Mouse (Mus musculus) midbrain, embryonic 10.5 days (tissue): Measurements from ENCODE around the gene Irf1. TPM values are rescaled to one million over a fixed set of nuclear protein-coding genes. Genes with fewer than 3 reads are reported as not detected.

Experiments used
- microRNA-seq: library from miRNA; unstranded; fragments of <30 nt; microRNA quantifications from one replicate; pipeline ENCODE4, GENCODE M21; 2017
- polyA plus RNA-seq: library from polyadenylated mRNA; unstranded; fragments of >200 nt; fragmentation: Nextera tagmentation; extraction: Ambion mirVana; gene quantifications from 2 replicates; pipeline ENCODE4 v1.2.1, GENCODE M21; 2016

The Irf1 gene
- polyA plus RNA-seq, 1 experiment from 2014 or later = 3.8 TPM

Small RNA genes lying within 50 kb of the gene (microRNA-seq; reads per million reads assigned to microRNA genes)
- not detected for gene Mir7671

Other genes with a start within 250 kb of the Irf1 start
- gene Kif3a, start 202.6 kb upstream of the Irf1 start, polyA plus RNA-seq = 77.3 and 94.6 TPM in 2 replicates
- gene Il4, start 151.3 kb upstream of the Irf1 start, polyA plus RNA-seq = 1.0 and 1.3 TPM in 2 replicates
- not detected in 2 replicates for gene Il13, start 135.3 kb upstream of the Irf1 start, polyA plus RNA-seq
- 21.2 and 22.6 TPM in 2 replicates for gene Rad50, start 62.7 kb upstream of the Irf1 start, polyA plus RNA-seq
- not detected in 2 replicates for gene Il5, start 49.2 kb upstream of the Irf1 start, polyA plus RNA-seq
- not detected in 2 replicates for gene Gm17334, start 3.2 kb downstream of the Irf1 start, polyA plus RNA-seq
- gene Gm12216, start 89.2 kb downstream of the Irf1 start, polyA plus RNA-seq = 0.22 TPM in 1 of 2 replicates, not detected in the other
- 7.2 and 7.7 TPM in 2 replicates for gene Slc22a5, start 121.6 kb downstream of the Irf1 start, polyA plus RNA-seq
- 2.4 and 2.9 TPM in 2 replicates for gene Slc22a21, start 210.3 kb downstream of the Irf1 start, polyA plus RNA-seq